Mouse (Mus musculus): Measurements from ENCODE around the gene Usp48. TPM values are rescaled to one million over a fixed set of nuclear protein-coding genes. Genes with fewer than 3 reads are reported as not detected.

Usp48 gene
- polyA plus RNA-seq, 1 experiment: 14.6 TPM

- no peak overlapping the region for H3ac ChIP-seq (ENCODE audit: control insufficient read depth, insufficient read length, low read depth)
- H3K27me3 ChIP-seq (ENCODE audit: control insufficient read depth, insufficient read depth, insufficient read length): no peaks in the 10 kb centered on the region
- peaks cover 49% of the 10 kb centered on the region for H3K36me3 ChIP-seq (ENCODE audit: control insufficient read depth, insufficient read depth)
- no peak overlapping the region for H3K4me3 ChIP-seq (ENCODE audit: insufficient read depth, poor library complexity, severe bottlenecking)
- TF ChIP-seq MYOG (IDR thresholded peaks at IDR 0.05; ENCODE audit: control insufficient read depth, extremely low read depth, insufficient read length): no peak
- no peak for TF ChIP-seq FOSL1 (IDR thresholded peaks at IDR 0.05; ENCODE audit: insufficient read depth, low read length, poor library complexity, severe bottlenecking)
- H3K79me2 ChIP-seq (ENCODE audit: control insufficient read depth, insufficient read depth): peaks cover 2% of the 10 kb centered on the region
- peaks cover 1% of the 10 kb centered on the region for H3K79me3 ChIP-seq (ENCODE audit: low read depth)
Measured at GRCm38 (mm10) chr4:137609702-137610101, 16.1 kb downstream of the Usp48 start.

GRCm38 (mm10) chr4:137610256-137610655, 16.7 kb downstream of the Usp48 start:
- no peak overlapping the region for H3ac ChIP-seq (ENCODE audit: control insufficient read depth, insufficient read length, low read depth)
- H3K36me3 ChIP-seq (ENCODE audit: control insufficient read depth, insufficient read depth): peaks cover 49% of the 10 kb centered on the region
- H3K4me3 ChIP-seq (ENCODE audit: insufficient read depth, poor library complexity, severe bottlenecking): no peak overlapping the region
- H3K27me3 ChIP-seq (ENCODE audit: control insufficient read depth, insufficient read depth, insufficient read length): no peaks in the 10 kb centered on the region
- H3K79me3 ChIP-seq (ENCODE audit: low read depth): peaks cover 1% of the 10 kb centered on the region
- TF ChIP-seq MAX (IDR thresholded peaks at IDR 0.05): no peak
- TF ChIP-seq MYOG (IDR thresholded peaks at IDR 0.05; ENCODE audit: control insufficient read depth, extremely low read depth, insufficient read length): no peak
- no peak for TF ChIP-seq USF1 (IDR thresholded peaks at IDR 0.05; ENCODE audit: low read depth)
- no peak for TF ChIP-seq MYOD1 (IDR thresholded peaks at IDR 0.05; ENCODE audit: control insufficient read depth, insufficient read length, low read depth)
- no peak for TF ChIP-seq CTCF (IDR thresholded peaks at IDR 0.05; ENCODE audit: control insufficient read depth, insufficient read depth, insufficient read length)
- no peak for TF ChIP-seq CEBPB (IDR thresholded peaks at IDR 0.05; ENCODE audit: low read depth)
- no peak for TF ChIP-seq FOSL1 (IDR thresholded peaks at IDR 0.05; ENCODE audit: insufficient read depth, low read length, poor library complexity, severe bottlenecking)
- no peaks in the 10 kb centered on the region for H3K79me2 ChIP-seq (ENCODE audit: control insufficient read depth, insufficient read depth)

- TF ChIP-seq CEBPB (IDR thresholded peaks at IDR 0.05; ENCODE audit: low read depth) (no peak), USF1 (IDR thresholded peaks at IDR 0.05; ENCODE audit: low read depth) (no peak), MAX (IDR thresholded peaks at IDR 0.05) (no peak), MYOG (IDR thresholded peaks at IDR 0.05; ENCODE audit: control insufficient read depth, extremely low read depth, insufficient read length) (no peak), FOSL1 (IDR thresholded peaks at IDR 0.05; ENCODE audit: insufficient read depth, low read length, poor library complexity, severe bottlenecking) (no peak), CTCF (IDR thresholded peaks at IDR 0.05; ENCODE audit: control insufficient read depth, insufficient read depth, insufficient read length) (no peak)
- H3K27me3 ChIP-seq (ENCODE audit: control insufficient read depth, insufficient read depth, insufficient read length): no peaks in the 10 kb centered on the region
- H3K79me2 ChIP-seq (ENCODE audit: control insufficient read depth, insufficient read depth): no peaks in the 10 kb centered on the region
- H3K79me3 ChIP-seq (ENCODE audit: low read depth): no peaks in the 10 kb centered on the region
- H3K36me3 ChIP-seq (ENCODE audit: control insufficient read depth, insufficient read depth): peaks cover 51% of the 10 kb centered on the region
- H3ac ChIP-seq (ENCODE audit: control insufficient read depth, insufficient read length, low read depth): no peak overlapping the region
- no peak overlapping the region for H3K4me3 ChIP-seq (ENCODE audit: insufficient read depth, poor library complexity, severe bottlenecking)
Measured at GRCm38 (mm10) chr4:137622847-137623246, 29.3 kb downstream of the Usp48 start.

- Histone ChIP-seq H3K79me3 (ENCODE audit: low read depth) (no peaks in the 10 kb centered on the region), H3K36me3 (ENCODE audit: control insufficient read depth, insufficient read depth) (peaks cover 71% of the 10 kb centered on the region), H3K27me3 (ENCODE audit: control insufficient read depth, insufficient read depth, insufficient read length) (no peaks in the 10 kb centered on the region), H3K4me3 (ENCODE audit: insufficient read depth, poor library complexity, severe bottlenecking) (no peak overlapping the region), H3ac (ENCODE audit: control insufficient read depth, insufficient read length, low read depth) (no peak overlapping the region), H3K79me2 (ENCODE audit: control insufficient read depth, insufficient read depth) (no peaks in the 10 kb centered on the region)
- TF ChIP-seq MYOD1 (IDR thresholded peaks at IDR 0.05; ENCODE audit: control insufficient read depth, insufficient read length, low read depth) (no peak), FOSL1 (IDR thresholded peaks at IDR 0.05; ENCODE audit: insufficient read depth, low read length, poor library complexity, severe bottlenecking) (no peak)
Measured at GRCm38 (mm10) chr4:137627476-137628235, 34.1 kb downstream of the Usp48 start.

GRCm38 (mm10) chr4:137628400-137628799, 34.8 kb downstream of the Usp48 start:
- no peak overlapping the region for H3ac ChIP-seq (ENCODE audit: control insufficient read depth, insufficient read length, low read depth)
- TF ChIP-seq CEBPB (IDR thresholded peaks at IDR 0.05; ENCODE audit: low read depth) (no peak), MYOG (IDR thresholded peaks at IDR 0.05; ENCODE audit: control insufficient read depth, extremely low read depth, insufficient read length) (no peak), USF1 (IDR thresholded peaks at IDR 0.05; ENCODE audit: low read depth) (no peak)
- H3K79me3 ChIP-seq (ENCODE audit: low read depth): no peaks in the 10 kb centered on the region
- H3K79me2 ChIP-seq (ENCODE audit: control insufficient read depth, insufficient read depth): no peaks in the 10 kb centered on the region
- H3K27me3 ChIP-seq (ENCODE audit: control insufficient read depth, insufficient read depth, insufficient read length): no peaks in the 10 kb centered on the region
- no peak overlapping the region for H3K4me3 ChIP-seq (ENCODE audit: insufficient read depth, poor library complexity, severe bottlenecking)
- peaks cover 74% of the 10 kb centered on the region for H3K36me3 ChIP-seq (ENCODE audit: control insufficient read depth, insufficient read depth)

- Histone ChIP-seq H3K36me3 (ENCODE audit: control insufficient read depth, insufficient read depth) (peaks cover 73% of the 10 kb centered on the region), H3ac (ENCODE audit: control insufficient read depth, insufficient read length, low read depth) (no peak overlapping the region), H3K4me3 (ENCODE audit: insufficient read depth, poor library complexity, severe bottlenecking) (no peak overlapping the region), H3K27me3 (ENCODE audit: control insufficient read depth, insufficient read depth, insufficient read length) (no peaks in the 10 kb centered on the region), H3K79me3 (ENCODE audit: low read depth) (no peaks in the 10 kb centered on the region), H3K79me2 (ENCODE audit: control insufficient read depth, insufficient read depth) (no peaks in the 10 kb centered on the region)
- TF ChIP-seq CTCF (IDR thresholded peaks at IDR 0.05; ENCODE audit: control insufficient read depth, insufficient read depth, insufficient read length) (no peak), MYOG (IDR thresholded peaks at IDR 0.05; ENCODE audit: control insufficient read depth, extremely low read depth, insufficient read length) (no peak), CEBPB (IDR thresholded peaks at IDR 0.05; ENCODE audit: low read depth) (no peak), MAX (IDR thresholded peaks at IDR 0.05) (no peak), FOSL1 (IDR thresholded peaks at IDR 0.05; ENCODE audit: insufficient read depth, low read length, poor library complexity, severe bottlenecking) (no peak), MYOD1 (IDR thresholded peaks at IDR 0.05; ENCODE audit: control insufficient read depth, insufficient read length, low read depth) (no peak), USF1 (IDR thresholded peaks at IDR 0.05; ENCODE audit: low read depth) (no peak)
Measured at GRCm38 (mm10) chr4:137629354-137629753, 35.8 kb downstream of the Usp48 start.
